Mouse (Mus musculus) mouse embryonic stem cell (cell line): ENCODE data around the gene Nfkbiz.

Experiments used
- in situ Hi-C, 2 experiments: fragments of 300-500 bp; cut with MboI; formaldehyde crosslinking; loops; 1 replicate in 1 of 2; 3 replicates in 1 of 2; pipeline ENCODE4 v1.14.3; 2019 to 2020; ENCODE audit warnings: low sequenced_read_pairs in 2 of 2, low pct_unique_long_range_greater_than_20kb in 1 of 2, mixed read lengths in 1 of 2; ENCODE audit not compliant: unreplicated experiment in 1 of 2

The Nfkbiz gene

DNA sequence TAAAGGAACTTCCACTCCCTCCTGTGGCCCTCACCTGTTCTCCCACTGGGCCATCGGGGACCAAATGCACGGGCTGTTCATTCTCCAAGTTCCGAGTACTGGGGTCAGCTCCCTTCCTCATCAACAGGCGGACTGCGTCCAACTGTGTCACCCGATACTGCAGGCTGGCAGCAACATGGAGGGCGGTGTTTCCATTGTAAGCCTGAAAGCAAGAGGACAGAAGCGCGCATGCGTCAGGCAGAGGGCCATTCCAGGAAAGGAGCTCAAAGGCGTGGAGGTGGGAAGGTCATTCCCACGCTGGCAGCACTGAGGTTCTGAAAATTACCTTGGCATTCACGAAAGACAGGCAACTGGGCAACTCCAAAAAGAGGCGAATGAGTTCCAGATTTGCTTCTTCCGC is 24.8 kb downstream of the Nfkbiz start:
- in situ Hi-C loops = no loop called here

DNA sequence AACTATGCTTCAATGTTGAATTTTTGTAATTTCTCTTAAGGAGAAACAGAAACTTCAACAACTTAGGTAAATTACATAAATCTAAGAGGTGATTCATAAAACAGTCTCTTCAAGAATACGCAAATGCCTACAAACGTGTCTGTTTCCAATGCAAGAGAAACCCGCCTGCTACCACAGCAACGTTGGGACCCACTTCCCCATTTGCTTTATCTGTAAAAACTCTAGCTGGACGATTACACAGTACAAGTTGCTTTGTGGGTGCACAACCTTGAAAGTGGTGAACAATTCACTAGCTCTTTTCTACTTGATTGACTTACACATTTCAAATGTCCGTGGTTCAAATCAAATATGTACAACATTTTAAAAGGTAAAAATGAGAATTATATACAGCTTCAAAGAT is 26.9 kb downstream of the Nfkbiz start:
- in situ Hi-C loops = no loop called here

DNA sequence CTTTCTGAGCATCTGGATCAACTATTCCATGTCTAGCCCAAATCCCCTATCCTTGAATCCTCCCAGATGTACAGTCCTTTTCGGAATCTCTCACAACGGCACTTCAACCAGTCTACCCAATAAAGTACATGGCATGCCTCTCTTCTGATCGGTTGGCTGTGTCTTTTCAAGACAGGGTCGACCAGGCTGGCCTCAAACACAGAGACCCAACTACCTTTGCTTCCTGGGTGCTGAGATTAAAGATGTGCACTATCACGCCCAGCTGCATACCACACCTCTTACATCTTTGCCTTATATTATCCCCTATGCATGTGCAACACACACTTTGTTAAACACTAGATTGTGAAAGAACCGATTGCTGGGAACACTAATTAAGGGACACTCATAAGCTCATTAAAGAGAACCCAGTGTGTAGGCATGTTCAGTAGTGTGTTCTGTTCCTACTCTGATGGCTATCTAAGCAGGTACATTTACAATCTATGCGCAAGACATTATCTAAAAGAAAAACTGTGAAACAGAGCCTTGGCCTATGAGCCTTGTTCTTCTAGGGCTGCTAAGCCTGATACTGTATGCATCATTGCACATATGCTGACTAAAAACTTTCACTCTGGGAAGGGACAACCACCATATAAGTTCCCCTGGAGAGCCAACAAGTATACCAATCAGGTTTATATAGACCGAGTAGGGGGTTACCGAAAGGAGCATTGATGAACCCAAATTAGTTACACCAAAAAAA is 28.8 kb downstream of the Nfkbiz start:
- in situ Hi-C loops = no loop called here

DNA sequence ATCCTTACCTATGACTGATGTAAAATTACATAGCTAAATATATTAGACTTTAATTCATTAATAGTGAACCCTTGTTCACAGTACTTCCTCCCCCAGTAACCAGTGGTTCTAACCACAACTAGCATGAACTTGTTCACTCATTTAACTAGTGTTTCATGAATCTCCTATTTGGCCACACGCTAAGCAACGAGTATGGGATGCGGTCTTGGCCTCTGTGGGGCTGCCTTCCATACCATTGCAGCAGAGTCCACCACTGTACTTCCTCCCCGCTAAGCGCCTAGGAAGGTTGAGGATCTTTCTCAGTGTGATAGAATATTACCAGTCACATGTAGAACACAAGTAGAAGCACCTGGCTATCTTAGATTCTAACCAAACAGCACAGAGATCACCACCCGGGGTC is 29.4 kb downstream of the Nfkbiz start:
- in situ Hi-C loops = no loop called here

DNA sequence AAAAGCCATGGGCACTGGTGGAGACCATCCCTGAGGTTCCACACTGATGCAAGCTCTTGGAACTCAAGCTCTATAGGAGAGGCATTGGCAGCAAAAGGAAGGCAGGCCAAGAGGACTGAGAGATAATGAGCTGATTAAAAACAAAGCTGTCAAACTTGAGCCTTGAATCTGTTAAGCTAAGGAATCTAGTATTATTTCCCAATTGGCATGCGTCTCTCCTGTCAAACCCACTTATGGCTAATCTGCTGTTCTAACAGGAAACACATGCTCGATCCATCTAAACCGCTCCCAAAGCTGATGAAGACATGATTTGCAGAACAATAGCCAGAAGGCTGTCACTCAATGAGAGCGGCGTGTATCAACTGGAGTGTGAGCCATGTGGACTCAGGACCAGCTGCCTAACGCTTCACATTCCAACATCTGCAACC is 31.2 kb downstream of the Nfkbiz start:
- in situ Hi-C loops = no loop called here

DNA sequence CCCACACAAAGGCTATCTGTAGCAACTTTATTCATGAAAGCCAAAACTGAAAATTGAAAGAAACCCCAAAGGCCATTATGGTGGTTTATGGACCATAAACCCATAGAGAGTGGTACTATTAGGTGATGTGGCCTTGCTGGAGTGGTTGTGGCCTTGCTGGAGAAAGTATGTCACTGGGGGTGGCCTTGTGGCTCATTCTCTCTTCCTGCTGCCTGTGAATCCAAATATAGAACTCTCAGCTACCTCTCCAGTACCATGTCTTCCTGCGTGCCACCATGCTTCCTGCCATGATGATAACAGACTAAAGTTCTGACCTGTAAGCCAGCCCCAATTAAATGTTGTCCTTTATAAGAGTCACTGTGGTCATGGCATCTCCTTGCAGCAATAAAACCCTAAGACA is 33.9 kb downstream of the Nfkbiz start:
- in situ Hi-C loops = no loop called here

DNA sequence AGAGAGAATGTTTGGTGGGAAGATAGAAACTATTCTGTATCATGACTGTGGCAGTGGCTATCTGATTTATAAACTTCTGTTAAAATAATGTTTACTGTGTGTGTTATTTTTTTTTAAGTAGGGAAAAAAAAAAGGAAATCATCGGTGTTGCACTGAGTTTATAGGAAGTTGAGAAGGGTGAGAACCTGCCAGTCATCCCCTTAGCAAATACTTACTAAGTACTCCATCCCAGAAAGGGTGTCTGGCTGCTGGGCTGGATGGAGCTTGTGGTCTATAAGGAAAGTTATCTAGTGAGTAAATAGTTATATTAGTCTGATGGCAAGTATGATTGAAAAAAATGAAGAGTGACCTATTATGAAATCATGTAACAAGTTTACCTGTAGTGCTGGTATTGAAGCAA is 37.1 kb downstream of the Nfkbiz start:
- in situ Hi-C loops = no loop called here

DNA sequence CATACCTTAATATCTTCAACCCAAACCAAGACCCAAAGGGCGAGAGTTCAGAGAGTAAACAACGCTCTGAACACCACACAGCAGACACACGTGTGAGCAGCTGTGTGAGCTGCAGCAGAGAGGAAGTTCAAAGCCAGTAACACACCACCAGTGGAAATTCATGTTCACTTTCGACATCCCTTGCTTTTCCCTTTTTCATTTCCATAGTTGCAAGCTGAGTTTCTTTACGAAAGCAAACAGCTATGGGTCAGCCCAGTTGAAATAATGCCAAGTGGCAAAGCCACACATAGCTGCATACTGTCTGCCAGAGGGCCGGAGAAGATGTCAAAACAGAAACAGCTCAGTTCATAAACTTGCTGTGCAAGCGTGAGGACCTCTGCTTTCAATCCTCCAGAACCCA is 39.9 kb downstream of the Nfkbiz start:
- in situ Hi-C loops = no loop called here

DNA sequence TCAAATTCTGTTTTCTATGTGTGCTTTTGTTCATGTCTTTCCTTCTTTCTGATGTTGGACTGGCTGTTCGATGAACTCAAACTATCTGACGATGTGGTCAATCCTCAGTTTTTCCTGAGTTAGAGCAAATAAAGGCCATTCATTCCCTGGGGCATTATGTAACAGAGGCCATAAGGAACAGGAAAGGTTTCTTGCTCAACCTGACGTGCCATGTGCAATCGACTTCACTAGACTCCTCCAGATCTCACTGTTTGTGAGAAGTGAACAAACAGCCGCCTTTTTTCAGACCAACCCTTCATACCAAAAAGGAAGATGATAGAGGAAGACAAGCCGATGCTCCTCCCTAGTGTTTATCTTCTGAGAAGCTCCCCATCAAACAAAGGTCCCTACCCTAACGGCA is 48.4 kb downstream of the Nfkbiz start:
- in situ Hi-C loops = no loop called here

DNA sequence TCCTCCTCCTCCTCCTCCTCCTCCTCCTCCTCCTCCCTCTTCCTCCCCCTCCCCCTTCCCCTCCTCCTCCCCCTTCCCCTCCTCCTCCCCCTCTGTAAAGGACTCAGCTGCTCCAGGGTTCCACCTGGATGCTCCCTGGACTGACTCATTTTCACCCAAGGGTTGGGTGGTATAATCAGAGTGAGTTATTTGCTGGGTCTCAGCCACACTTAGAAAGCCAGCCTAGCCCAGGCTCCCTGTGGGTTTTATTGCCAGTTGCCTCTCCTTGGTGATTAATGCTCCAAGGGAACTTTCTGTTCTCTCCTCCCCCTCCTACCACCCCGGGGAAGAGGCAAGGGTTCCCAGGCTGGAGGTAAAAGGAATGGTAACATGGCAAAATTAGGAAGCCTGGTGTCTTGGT is 49.4 kb downstream of the Nfkbiz start:
- in situ Hi-C loops = no loop called here

DNA sequence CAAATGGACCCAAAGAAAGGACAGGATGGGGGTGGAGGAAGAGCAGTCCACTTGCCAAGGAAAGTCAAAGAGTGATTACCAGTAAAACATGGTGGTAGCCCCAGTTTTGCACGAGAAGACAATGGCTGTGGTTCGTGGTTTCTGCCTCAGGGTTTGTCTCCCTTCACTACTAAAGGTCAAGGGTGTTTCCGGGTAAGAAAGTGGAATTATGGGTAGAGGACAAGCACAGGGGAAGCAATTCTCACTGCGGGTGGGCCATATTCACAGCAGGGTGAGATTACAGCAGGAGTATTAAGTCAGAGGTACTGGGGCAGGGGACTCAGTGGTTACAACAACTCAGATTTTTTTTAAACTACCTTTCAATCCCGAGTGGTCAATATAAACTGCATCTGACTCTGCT is 50.0 kb downstream of the Nfkbiz start:
- in situ Hi-C loops = no loop called here

DNA sequence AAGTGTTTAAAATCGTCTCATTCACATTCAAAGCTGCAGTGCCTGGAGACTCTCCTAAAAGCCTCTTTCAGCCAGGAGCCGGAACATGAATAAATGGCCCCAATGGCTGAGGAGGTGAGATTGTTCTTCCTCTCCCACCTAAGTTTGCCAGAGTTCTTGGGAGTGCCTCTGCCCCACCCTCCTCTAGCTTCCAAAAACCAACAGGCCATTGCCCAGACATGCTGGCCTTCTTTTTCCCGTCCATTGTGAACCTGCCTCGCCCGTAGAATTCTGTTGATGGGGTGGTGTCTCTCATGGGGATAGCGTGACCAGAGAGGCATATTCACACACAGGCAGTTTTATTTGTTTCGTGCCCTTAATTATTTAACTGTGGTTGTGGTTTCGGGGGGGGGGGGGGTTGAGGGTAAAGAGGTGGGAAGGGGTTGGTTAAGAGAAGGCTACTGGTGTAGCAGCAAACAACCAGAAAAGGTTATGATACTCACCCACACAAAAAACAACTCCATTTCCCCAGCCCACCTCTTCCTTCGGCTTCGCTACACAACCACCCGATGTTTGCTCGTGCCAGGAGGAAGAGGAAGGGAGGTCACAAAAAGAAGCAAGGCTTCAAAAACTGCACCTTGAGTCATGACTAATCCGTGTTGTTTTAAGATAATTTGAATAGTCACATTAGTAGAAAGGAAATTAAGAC is 51.2 kb downstream of the Nfkbiz start:
- in situ Hi-C loops = no loop called here

DNA sequence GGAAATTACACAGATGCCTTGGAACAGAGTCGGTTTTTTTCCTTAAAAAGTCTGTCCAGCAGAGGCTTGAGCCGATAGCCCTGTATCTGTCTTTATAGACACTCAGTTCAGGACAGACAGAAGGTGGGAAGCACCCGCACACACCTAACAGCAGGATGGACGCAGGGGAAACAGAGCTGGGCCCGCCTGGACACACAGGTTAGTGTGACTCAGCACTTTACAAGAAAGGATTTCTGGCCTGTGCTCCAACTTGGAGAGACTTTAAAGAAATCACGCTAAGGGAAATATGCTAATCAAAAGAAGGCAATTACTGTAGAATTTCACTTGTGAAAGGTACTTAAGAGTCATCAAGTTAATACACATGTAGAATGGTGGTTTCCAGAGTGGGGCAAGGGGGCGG is 54.3 kb downstream of the Nfkbiz start:
- in situ Hi-C loops = no loop called here

DNA sequence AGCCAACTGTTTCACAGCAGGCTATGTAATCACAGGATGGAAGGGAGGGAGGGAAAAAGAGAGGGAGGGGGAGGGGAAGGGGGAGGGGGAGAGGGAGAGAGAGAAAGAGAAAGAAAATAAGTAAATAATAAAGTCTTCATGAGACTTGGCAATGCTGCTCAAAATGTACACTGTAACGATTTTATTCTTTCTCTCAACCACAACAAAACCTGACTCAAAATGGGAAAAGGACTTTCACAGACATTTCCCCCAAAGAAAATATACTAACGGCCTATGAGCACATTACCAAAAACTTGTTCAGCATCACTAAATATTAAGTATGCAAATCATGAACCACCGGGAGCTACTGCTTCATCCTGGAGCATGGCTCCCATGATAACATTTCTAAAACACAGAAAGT is 54.8 kb downstream of the Nfkbiz start:
- in situ Hi-C loops = no loop called here

DNA sequence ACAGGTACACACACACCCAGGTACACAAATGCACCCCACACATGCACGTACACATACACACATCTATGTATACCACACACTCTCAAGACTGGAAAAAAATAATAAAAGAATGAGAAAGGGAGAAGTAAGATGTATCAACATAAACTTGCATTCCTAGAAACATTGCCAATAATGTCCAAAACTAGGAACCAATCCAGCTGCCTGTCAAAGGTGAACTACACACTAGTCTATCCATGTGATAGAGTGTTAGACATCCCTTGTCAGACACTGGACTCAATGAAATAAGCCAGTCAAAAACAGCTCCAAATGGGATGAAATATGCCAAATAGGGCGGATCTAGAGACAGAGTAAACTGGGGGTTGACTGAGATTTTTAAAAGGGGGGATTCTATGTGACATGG is 55.8 kb downstream of the Nfkbiz start:
- in situ Hi-C loops = no loop called here

DNA sequence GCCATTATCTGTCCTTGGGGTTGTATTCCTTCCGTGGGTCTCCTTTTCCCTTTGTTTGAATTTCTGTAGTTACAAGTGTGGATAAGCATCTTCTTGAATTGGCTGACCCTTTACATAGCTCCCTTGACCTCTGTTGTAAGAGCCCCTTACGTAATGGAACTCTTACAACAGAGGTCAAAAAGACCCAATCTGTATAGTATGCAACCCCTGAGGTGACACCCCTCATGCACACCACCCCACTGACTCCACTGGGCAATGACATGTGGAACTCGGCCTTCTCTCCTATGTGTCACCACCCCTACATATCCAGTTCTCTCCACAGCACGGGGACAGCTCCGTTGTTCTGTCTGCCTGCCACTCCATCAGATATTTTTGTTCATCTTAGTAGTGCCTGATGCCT is 56.9 kb downstream of the Nfkbiz start:
- in situ Hi-C loops = no loop called here

DNA sequence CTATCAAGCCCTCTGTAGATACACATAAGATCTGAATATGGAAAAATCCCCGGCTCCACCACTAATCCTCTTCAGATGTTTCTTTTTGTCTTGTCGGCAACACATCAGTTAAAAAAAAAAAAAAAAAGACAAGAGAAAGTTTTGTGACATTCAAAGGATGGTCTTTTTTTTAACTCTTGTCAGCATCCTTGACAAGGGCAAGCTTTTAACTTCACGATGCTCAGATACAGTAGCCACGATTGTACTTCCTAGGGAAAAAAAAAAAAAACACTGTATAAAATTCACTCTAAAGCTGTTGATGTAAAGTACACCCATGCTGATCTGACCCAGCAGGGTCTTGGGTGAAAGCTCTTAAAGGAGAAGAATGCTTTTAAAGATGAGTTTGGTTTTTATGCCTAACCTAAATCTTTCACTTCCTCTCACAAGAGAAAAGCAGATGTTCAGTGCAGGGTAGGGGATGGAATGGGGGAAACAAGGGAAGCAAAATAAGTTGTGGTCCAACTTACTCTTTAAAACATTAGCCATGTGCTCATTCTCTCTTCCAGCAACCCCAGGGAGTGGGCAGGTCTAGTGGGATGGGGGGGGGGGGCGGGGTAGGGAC is 57.6 kb downstream of the Nfkbiz start:
- in situ Hi-C loops = no loop called here

DNA sequence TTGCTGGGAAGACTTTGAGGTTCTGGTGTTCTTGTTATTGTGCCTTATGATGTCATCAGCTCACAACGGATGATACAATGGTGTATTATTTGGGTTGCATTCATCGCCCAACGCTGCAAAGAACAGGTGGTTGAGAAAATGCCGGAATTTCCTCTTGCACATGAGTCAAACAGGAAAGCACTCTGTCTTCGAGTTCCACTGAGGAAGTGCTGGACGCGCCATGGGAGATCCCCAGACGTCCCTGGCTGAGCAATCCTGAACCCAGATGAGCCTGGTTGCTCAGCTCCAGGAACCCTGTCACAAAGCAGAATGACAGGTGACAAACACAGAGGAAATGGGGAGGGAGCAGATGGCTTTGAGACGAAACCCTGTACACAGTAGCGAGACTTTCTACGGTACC is 62.4 kb downstream of the Nfkbiz start:
- in situ Hi-C loops = no loop called here

DNA sequence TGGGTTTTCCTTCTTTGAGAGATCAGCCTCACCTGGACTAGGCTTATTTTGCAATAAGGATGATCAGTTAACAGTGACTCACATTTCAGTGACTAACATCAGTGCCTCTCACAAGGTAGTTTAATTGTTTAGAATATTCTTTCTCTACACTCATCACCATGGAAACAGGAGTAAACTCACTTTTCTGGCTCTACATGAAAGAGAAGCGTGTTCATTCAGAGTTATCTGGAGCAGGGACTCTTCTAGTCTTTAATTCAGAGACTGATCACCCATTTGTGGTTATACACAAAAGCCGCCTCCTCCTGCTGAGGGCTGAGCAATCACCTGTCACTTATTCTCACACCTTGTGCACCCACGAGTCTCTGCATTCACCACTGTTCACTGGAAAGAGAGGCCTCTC is 68.5 kb downstream of the Nfkbiz start:
- in situ Hi-C loops = no loop called here
